Mouse (Mus musculus): ENCODE data around the gene Pramel3.
"Not testable (repeated sequence)": the region's sequence is repeated elsewhere in the genome, so short reads cannot be mapped to it uniquely, and the experiment has no call there.

The Pramel3 gene

GRCm38 (mm10) chrX:135302007-135302406 lies at the start of gene Pramel3:
Pramel3 (plus strand) TSS chrX:135302307.
- not testable (repeated sequence) for DNase-seq (ENCODE audit: low read depth, low spot score)

GRCm38 (mm10) chrX:135360685-135361084 lies 58.6 kb downstream of the Pramel3 start:
- DNase-seq (ENCODE audit: low read depth, low spot score): not testable (repeated sequence)

- DNase-seq (ENCODE audit: low read depth, low spot score): not testable (repeated sequence)
Observed at GRCm38 (mm10) chrX:135361943-135362342, 59.8 kb downstream of the Pramel3 start.

All from ZHBTc4 (cell line).